Mouse (Mus musculus): Measurements from ENCODE around the gene Fcrlb. TPM values are rescaled to one million over a fixed set of nuclear protein-coding genes. Genes with fewer than 3 reads are reported as not detected.

Gene Fcrlb
- polyA plus RNA-seq, 1 experiment from 2014 or later: not detected

- no peak overlapping the region for H3K4me2 ChIP-seq (replicated peaks; ENCODE audit: low read depth, low read length)
- H3K27ac ChIP-seq (ENCODE audit: low read length): no peak overlapping the region
- WGBS: 75% methylated on average over 6 of the region's 6 CpGs
- no peaks in the 10 kb centered on the region for H3K4me1 ChIP-seq (ENCODE audit: control insufficient read depth, insufficient read depth, low read length)
- H3K27me3 ChIP-seq (ENCODE audit: control insufficient read depth, insufficient read depth, low read length): no peaks in the 10 kb centered on the region
- peaks cover 7% of the 10 kb centered on the region; the same call in 1 of the 2 replicates for H3K36me3 ChIP-seq (ENCODE audit: control insufficient read depth, insufficient read depth, low read length)
- no peaks in the 10 kb centered on the region for H3K9me3 ChIP-seq (ENCODE audit: control insufficient read depth, low read depth, low read length)
- H3K9ac ChIP-seq (replicated peaks; ENCODE audit: low read depth, low read length): no peak overlapping the region
- ATAC-seq (ENCODE audit: insufficient number of reproducible peaks, insufficient read depth, low FRiP score, low read depth): no peak
- H3K4me3 ChIP-seq (ENCODE audit: low read depth, low read length): no peak overlapping the region
Observed at GRCm38 (mm10) chr1:170871402-170871801, 41.3 kb downstream of the Fcrlb start.

GRCm38 (mm10) chr1:170868905-170869283 lies 43.8 kb downstream of the Fcrlb start:
- peak overlapping the region; percentile 66 for H3K4me2 ChIP-seq (replicated peaks; ENCODE audit: low read depth, low read length)
- peak; percentile 38; the same call in 1 of the 2 replicates for ATAC-seq (ENCODE audit: insufficient number of reproducible peaks, insufficient read depth, low FRiP score, low read depth)
- no peak overlapping the region for H3K27ac ChIP-seq (ENCODE audit: low read length)
- H3K9ac ChIP-seq (replicated peaks; ENCODE audit: low read depth, low read length): no peak overlapping the region
- no peaks in the 10 kb centered on the region for H3K4me1 ChIP-seq (ENCODE audit: control insufficient read depth, insufficient read depth, low read length)
- H3K4me3 ChIP-seq (ENCODE audit: low read depth, low read length): peak overlapping the region; percentile 95
- no peaks in the 10 kb centered on the region; the same call in 1 of the 2 replicates for H3K36me3 ChIP-seq (ENCODE audit: control insufficient read depth, insufficient read depth, low read length)
- no peaks in the 10 kb centered on the region for H3K27me3 ChIP-seq (ENCODE audit: control insufficient read depth, insufficient read depth, low read length)
- WGBS: 16% methylated on average over 14 of the region's 14 CpGs
- no peaks in the 10 kb centered on the region for H3K9me3 ChIP-seq (ENCODE audit: control insufficient read depth, low read depth, low read length)

GRCm38 (mm10) chr1:170868107-170868904 lies 44.4 kb downstream of the Fcrlb start:
- Histone ChIP-seq H3K27ac (ENCODE audit: low read length) (peak overlapping the region; percentile 82; the same call in 1 of the 2 replicates), H3K4me2 (replicated peaks; ENCODE audit: low read depth, low read length) (peak overlapping the region; percentile 66), H3K4me3 (ENCODE audit: low read depth, low read length) (peak overlapping the region; percentile 95), H3K27me3 (ENCODE audit: control insufficient read depth, insufficient read depth, low read length) (no peaks in the 10 kb centered on the region), H3K4me1 (ENCODE audit: control insufficient read depth, insufficient read depth, low read length) (no peaks in the 10 kb centered on the region), H3K9me3 (ENCODE audit: control insufficient read depth, low read depth, low read length) (no peaks in the 10 kb centered on the region), H3K9ac (replicated peaks; ENCODE audit: low read depth, low read length) (0 out of 2 replicates have a peak overlapping the region, but pooled peaks have one; percentile 74), H3K36me3 (ENCODE audit: control insufficient read depth, insufficient read depth, low read length) (no peaks in the 10 kb centered on the region)
- WGBS: 1% methylated on average over 33 of the region's 33 CpGs
- peak; percentile 88 for ATAC-seq (ENCODE audit: insufficient number of reproducible peaks, insufficient read depth, low FRiP score, low read depth)

- Histone ChIP-seq H3K27me3 (ENCODE audit: control insufficient read depth, insufficient read depth, low read length) (no peaks in the 10 kb centered on the region), H3K4me3 (ENCODE audit: low read depth, low read length) (peak within 1 kb of the TSS; percentile 95), H3K4me1 (ENCODE audit: control insufficient read depth, insufficient read depth, low read length) (no peaks in the 10 kb centered on the region), H3K27ac (ENCODE audit: low read length) (peak within 1 kb of the TSS; percentile 82), H3K9ac (replicated peaks; ENCODE audit: low read depth, low read length) (peak within 1 kb of the TSS; percentile 74), H3K4me2 (replicated peaks; ENCODE audit: low read depth, low read length) (peak within 1 kb of the TSS; percentile 66), H3K9me3 (ENCODE audit: control insufficient read depth, low read depth, low read length) (no peaks in the 10 kb centered on the region), H3K36me3 (ENCODE audit: control insufficient read depth, insufficient read depth, low read length) (no peaks in the 10 kb centered on the region)
- ATAC-seq (ENCODE audit: insufficient number of reproducible peaks, insufficient read depth, low FRiP score, low read depth): peak; percentile 74
- under 1% methylated on average over 25 of the region's 25 CpGs for WGBS
Observed at GRCm38 (mm10) chr1:170867691-170868105, 45.0 kb downstream of the Fcrlb start, which contains the start of gene Atf6. Atf6 (minus strand) TSS chr1:170867771.

- WGBS: 2% methylated on average over 30 of the region's 30 CpGs
Observed at GRCm38 (mm10) chr1:170866992-170867690, 45.6 kb downstream of the Fcrlb start.

GRCm38 (mm10) chr1:170865406-170865805 lies 47.3 kb downstream of the Fcrlb start:
- Histone ChIP-seq H3K4me1 (ENCODE audit: control insufficient read depth, insufficient read depth, low read length) (0 out of 2 replicates have a peak, but pooled peaks cover 2% of the 10 kb centered on the region), H3K4me3 (ENCODE audit: low read depth, low read length) (no peak overlapping the region), H3K27ac (ENCODE audit: low read length) (no peak overlapping the region), H3K27me3 (ENCODE audit: control insufficient read depth, insufficient read depth, low read length) (no peaks in the 10 kb centered on the region), H3K4me2 (replicated peaks; ENCODE audit: low read depth, low read length) (no peak overlapping the region), H3K9ac (replicated peaks; ENCODE audit: low read depth, low read length) (no peak overlapping the region), H3K36me3 (ENCODE audit: control insufficient read depth, insufficient read depth, low read length) (no peaks in the 10 kb centered on the region), H3K9me3 (ENCODE audit: control insufficient read depth, low read depth, low read length) (no peaks in the 10 kb centered on the region)
- 72% methylated on average over 5 of the region's 5 CpGs for WGBS
- ATAC-seq (ENCODE audit: insufficient number of reproducible peaks, insufficient read depth, low FRiP score, low read depth): no peak

More at GRCm38 (mm10) chr1:170866992-170867690, 45.6 kb downstream of the Fcrlb start:
- Histone ChIP-seq H3K27ac (ENCODE audit: low read length) (peak overlapping the region; percentile 82), H3K27me3 (ENCODE audit: control insufficient read depth, insufficient read depth, low read length) (no peaks in the 10 kb centered on the region), H3K4me1 (ENCODE audit: control insufficient read depth, insufficient read depth, low read length) (0 out of 2 replicates have a peak, but pooled peaks cover 2% of the 10 kb centered on the region), H3K36me3 (ENCODE audit: control insufficient read depth, insufficient read depth, low read length) (no peaks in the 10 kb centered on the region), H3K9me3 (ENCODE audit: control insufficient read depth, low read depth, low read length) (no peaks in the 10 kb centered on the region), H3K4me3 (ENCODE audit: low read depth, low read length) (peak overlapping the region; percentile 95), H3K4me2 (replicated peaks; ENCODE audit: low read depth, low read length) (peak overlapping the region; percentile 66), H3K9ac (replicated peaks; ENCODE audit: low read depth, low read length) (peak overlapping the region; percentile 74)
- peak; percentile 50 for ATAC-seq (ENCODE audit: insufficient number of reproducible peaks, insufficient read depth, low FRiP score, low read depth)

GRCm38 (mm10) chr1:170864754-170865153 lies 48.0 kb downstream of the Fcrlb start:
- no peak overlapping the region for H3K9ac ChIP-seq (replicated peaks; ENCODE audit: low read depth, low read length)
- no peaks in the 10 kb centered on the region for H3K27me3 ChIP-seq (ENCODE audit: control insufficient read depth, insufficient read depth, low read length)
- 0 out of 2 replicates have a peak, but pooled peaks cover 2% of the 10 kb centered on the region for H3K4me1 ChIP-seq (ENCODE audit: control insufficient read depth, insufficient read depth, low read length)
- ATAC-seq (ENCODE audit: insufficient number of reproducible peaks, insufficient read depth, low FRiP score, low read depth): no peak
- H3K27ac ChIP-seq (ENCODE audit: low read length): no peak overlapping the region
- no peak overlapping the region for H3K4me2 ChIP-seq (replicated peaks; ENCODE audit: low read depth, low read length)
- H3K36me3 ChIP-seq (ENCODE audit: control insufficient read depth, insufficient read depth, low read length): no peaks in the 10 kb centered on the region
- no peaks in the 10 kb centered on the region for H3K9me3 ChIP-seq (ENCODE audit: control insufficient read depth, low read depth, low read length)
- no peak overlapping the region for H3K4me3 ChIP-seq (ENCODE audit: low read depth, low read length)
- 69% methylated on average over 3 of the region's 3 CpGs for WGBS

GRCm38 (mm10) chr1:170864234-170864633 lies 48.5 kb downstream of the Fcrlb start:
- no peak overlapping the region for H3K9ac ChIP-seq (replicated peaks; ENCODE audit: low read depth, low read length)
- no peaks in the 10 kb centered on the region for H3K9me3 ChIP-seq (ENCODE audit: control insufficient read depth, low read depth, low read length)
- no peaks in the 10 kb centered on the region for H3K27me3 ChIP-seq (ENCODE audit: control insufficient read depth, insufficient read depth, low read length)
- no peak overlapping the region for H3K4me2 ChIP-seq (replicated peaks; ENCODE audit: low read depth, low read length)
- ATAC-seq (ENCODE audit: insufficient number of reproducible peaks, insufficient read depth, low FRiP score, low read depth): no peak
- no peaks in the 10 kb centered on the region for H3K36me3 ChIP-seq (ENCODE audit: control insufficient read depth, insufficient read depth, low read length)
- H3K4me1 ChIP-seq (ENCODE audit: control insufficient read depth, insufficient read depth, low read length): 0 out of 2 replicates have a peak, but pooled peaks cover 2% of the 10 kb centered on the region
- no peak overlapping the region for H3K27ac ChIP-seq (ENCODE audit: low read length)
- H3K4me3 ChIP-seq (ENCODE audit: low read depth, low read length): no peak overlapping the region

Measured in stomach, embryonic 14.5 days (tissue).